Mouse (Mus musculus) T-helper 2 cell (primary cell): ENCODE measurements around the gene Kmt2c.

Experiments
- in situ Hi-C: fragments of 300-600 bp; cut with MboI, MseI; formaldehyde crosslinking; loops from one replicate; pipeline ENCODE4 v1.15.1; 2025; ENCODE audit warnings: high pct_unique_total_duplicates

Gene Kmt2c

GRCm38 (mm10) chr5:25383581-25383980 lies 115.0 kb downstream of the Kmt2c start:
- in situ Hi-C loops = no loop called here

GRCm38 (mm10) chr5:25379188-25379587 lies 119.4 kb downstream of the Kmt2c start:
- in situ Hi-C loops = no loop called here

DNA sequence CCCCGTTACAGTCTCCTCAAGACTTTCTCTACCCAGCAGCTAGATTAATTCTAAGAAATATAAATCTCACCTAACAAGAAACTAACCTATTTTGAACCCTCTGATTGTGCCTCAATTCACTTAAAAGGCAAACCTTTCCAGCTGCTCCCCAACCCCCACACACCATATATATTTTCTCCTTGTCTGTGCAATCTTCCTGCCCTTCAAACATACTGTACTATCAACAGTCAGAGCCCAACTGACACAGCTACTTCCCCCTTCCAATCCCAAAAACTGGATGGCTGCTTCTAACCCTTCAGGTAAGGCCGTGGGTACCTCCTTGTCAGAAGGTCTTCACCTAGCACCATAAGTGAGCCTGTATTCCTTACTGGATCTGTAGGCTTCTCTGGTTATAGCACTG lies 130.2 kb downstream of the Kmt2c start:
- in situ Hi-C loops = no loop called here

DNA sequence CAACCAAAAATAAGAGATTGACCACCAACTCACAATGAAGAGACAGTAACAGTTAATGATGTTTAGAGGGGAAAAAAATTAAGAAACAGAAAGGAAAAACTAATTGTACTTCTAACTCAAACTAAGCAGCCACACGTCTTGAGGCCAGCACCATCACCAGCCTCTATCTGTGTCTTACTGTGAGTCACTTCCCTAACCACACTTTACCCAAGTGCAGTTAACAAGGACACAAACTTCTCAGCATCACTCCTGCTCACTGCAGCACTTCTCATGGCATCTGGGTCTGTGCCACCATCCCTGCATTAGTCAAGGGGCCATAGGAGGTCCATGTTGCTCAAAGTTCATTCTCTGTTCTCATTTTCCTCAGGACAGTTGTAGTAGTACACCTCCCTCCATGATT lies 131.5 kb downstream of the Kmt2c start:
- in situ Hi-C loops = no loop called here

GRCm38 (mm10) chr5:25353509-25353908 lies 145.1 kb downstream of the Kmt2c start:
- in situ Hi-C loops = no loop called here

DNA sequence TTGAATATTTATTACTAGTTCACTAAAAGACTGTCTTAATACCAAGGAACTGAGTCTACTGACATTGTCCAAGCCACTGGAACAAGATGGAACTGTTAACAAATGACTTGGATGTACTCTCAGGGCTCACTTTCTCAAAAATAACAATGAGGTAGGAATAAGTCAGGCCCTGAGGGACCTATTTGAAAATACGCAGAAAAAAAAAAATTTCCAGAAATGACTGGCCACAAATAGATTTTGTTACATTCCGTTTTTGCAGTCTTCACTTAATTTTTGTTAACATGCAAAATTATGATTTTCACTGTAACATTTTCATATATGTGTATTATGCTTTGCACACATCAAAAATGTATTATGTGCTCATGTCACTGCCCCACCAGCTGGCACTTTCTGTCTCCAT lies 167.3 kb downstream of the Kmt2c start:
- in situ Hi-C loops = no loop called here

GRCm38 (mm10) chr5:25313881-25314280 lies 184.7 kb downstream of the Kmt2c start:
- in situ Hi-C loops = no loop called here

DNA sequence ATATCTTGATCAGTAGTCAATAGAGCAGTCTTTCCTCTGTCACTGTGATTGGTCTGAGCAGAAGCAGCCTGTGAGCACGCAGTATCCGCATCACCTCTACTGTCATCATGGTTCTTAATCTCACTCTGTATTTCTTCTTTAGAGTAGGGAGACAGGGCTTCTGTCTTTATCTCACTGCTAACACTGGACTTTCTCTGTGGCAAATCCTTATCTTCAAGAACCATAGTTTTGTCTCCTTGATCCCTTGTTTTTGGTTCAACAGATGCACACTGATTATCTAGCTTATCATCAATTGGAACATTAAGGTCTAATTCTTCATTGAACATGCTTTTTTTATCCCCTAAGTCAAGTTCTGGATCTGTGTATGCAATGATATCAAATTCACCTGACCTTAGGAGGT lies 188.4 kb downstream of the Kmt2c start:
- in situ Hi-C loops = no loop called here

GRCm38 (mm10) chr5:25296830-25297229 lies 201.8 kb downstream of the Kmt2c start:
- in situ Hi-C loops = no loop called here

DNA sequence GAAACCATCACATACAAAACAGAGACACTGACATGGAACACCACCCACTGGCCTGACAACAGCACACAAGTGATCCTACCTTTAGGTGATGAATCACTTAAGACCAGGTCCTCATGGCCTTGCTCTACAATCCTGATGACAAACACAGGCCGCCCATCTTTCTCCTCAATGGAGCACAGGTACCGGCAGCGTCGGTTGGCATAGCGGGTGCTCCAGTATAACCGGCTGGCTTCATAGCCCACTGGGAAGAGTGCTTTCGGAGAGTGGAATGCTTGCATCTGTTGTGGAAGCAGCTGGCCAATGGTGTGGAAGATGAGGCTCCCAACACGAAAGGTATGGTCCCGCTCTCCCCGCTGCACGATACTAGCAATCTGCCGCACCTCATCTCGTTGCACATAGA lies 214.6 kb downstream of the Kmt2c start:
- in situ Hi-C loops = no loop called here

DNA sequence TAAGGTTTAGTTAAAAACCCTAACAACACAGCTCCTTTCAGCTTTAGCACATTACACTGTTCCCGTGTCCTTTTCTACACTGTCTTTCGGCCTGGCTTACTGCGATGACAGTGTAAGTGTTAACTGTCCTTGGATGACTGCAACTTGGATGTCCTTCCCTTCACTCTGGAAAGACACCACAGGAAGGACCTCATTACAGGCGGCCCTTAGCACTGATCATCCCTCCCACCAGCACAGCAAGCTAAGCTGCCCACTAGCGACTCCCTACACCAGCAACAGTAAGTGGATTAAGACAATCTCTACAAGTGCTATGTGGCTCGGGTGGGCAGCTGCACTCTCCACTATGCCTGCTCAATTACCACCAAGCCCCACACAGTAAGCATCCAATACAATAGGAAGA lies 222.2 kb downstream of the Kmt2c start:
- in situ Hi-C loops = no loop called here

GRCm38 (mm10) chr5:25275629-25276028 lies 223.0 kb downstream of the Kmt2c start:
- in situ Hi-C loops = no loop called here

GRCm38 (mm10) chr5:25268258-25268888 lies 230.2 kb downstream of the Kmt2c start:
- in situ Hi-C loops = no loop called here

GRCm38 (mm10) chr5:25262266-25262665 lies 236.3 kb downstream of the Kmt2c start:
- in situ Hi-C loops = no loop called here

DNA sequence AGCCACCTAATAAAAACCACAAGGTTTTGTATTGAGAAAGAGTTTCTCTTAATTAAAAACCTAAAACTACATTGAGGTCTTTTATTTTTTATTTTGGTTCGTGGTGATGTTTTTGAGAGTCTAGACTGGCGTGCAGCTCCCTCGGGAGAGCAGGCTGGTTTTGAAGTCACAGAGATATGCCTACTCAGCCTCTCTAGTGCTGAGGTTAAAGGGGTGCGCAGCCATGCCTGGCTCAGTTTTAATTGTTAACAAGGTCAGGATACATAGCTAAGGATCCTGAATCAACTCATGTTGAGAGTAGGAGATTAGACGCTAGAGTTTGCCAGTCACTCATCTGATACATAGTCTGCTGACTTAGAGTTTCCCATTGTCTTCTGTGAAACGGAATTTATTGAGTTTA lies 237.1 kb downstream of the Kmt2c start:
- in situ Hi-C loops = no loop called here

GRCm38 (mm10) chr5:25256686-25257085 lies 241.9 kb downstream of the Kmt2c start:
- in situ Hi-C loops = no loop called here

- in situ Hi-C loops = no loop called here
Observed at GRCm38 (mm10) chr5:25254491-25254890, 244.1 kb downstream of the Kmt2c start.

DNA sequence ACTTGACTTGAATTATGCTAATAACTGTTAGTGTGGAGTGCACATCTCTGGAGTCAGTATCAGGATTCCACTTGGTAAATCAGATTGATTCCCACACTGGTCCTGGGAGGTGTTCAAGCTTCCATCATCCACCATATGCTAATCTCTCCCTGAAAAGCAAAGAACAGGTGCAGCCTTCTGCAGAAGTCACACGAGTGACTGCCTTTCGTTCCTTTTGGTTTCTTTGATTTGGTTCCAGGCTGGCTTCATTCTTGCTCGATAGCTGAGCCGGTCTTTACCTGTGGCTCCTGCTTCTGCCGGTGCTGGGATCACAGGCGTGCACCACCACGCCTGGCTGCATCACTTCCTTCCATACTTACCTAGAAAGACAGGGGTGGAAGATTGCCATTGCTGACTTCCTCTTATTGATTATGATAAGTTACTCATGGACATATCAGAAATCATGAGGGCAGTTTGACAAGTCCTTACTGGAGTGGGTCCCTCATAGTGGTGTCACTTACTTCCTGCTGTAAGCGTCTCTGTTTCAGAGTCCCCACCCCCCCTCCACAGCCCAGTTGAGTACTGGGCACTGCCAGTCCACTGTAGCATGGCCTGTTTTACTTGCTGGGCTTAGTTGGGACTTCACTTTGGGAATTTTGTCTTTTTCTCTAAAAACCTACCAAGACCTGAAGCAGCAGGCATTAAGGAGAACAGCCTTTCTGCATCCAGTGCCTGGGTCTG lies 245.6 kb downstream of the Kmt2c start:
- in situ Hi-C loops = no loop called here

GRCm38 (mm10) chr5:25252423-25252822 lies 246.2 kb downstream of the Kmt2c start:
- in situ Hi-C loops = no loop called here

- in situ Hi-C loops = no loop called here
Observed at GRCm38 (mm10) chr5:25247036-25247435, 251.5 kb downstream of the Kmt2c start.

GRCm38 (mm10) chr5:25246473-25246865 lies 252.1 kb downstream of the Kmt2c start:
- in situ Hi-C loops = no loop called here

DNA sequence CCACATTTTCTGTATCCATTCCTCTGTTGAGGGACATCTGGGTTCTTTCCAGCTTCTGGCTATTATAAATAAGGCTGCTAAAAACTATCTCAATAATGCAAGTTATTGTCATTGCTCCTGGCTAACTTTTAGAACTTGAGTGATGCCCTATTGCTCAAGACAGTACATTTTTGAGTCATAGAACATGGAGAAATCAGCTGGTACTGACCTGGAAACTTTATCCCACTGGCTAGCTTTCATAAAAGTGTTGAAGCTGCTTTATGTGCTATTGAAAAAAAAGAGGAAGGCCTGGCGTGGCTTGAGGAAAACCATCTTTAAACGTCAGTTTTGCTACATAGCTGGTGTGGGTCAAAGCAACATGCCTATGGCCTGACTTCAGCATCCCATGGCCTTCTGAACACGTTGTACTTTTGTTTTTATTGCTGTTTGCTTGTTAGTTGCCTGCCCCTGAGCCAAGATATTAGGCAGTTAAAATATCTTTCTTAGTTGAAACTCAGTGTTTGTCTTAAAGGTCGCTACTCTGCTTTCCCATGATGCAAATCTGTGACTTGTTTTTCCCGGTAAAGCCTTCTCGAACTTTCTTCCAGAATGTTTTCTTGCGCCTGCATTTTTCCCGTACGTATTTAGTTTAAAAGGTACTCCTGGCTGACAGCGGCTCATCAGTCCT lies 252.6 kb downstream of the Kmt2c start:
- in situ Hi-C loops = no loop called here

GRCm38 (mm10) chr5:25243101-25243500 lies 255.5 kb downstream of the Kmt2c start:
- in situ Hi-C loops = no loop called here
